In genomic region chr16:33246526-33246925, GRCm38 (mm10) we compare ENCODE assay signal across 27 mouse cellular contexts. TPM values are rescaled to one million over a fixed set of nuclear protein-coding genes. Genes with fewer than 3 reads are reported as not detected.
DNase-seq lines count a peak whose midpoint lies in the region; ATAC-seq and TF ChIP-seq lines count a peak whose summit lies in the region.
"Had no signal": no experiment of that assay in that cellular context is flagged by ENCODE, and none has a peak within 500 bp of the region (broad histone marks: within the 10 kb centered on the region; RNA-seq: fewer than 3 reads in every experiment).

No protein-coding gene starts in this region.

- no peak overlapping the region for H3K4me3 ChIP-seq in embryonic facial prominence, embryonic 13.5 days
- no peak overlapping the region for H3K4me3 ChIP-seq in embryonic facial prominence, embryonic 10.5 days
- no peak overlapping the region for H3K4me3 ChIP-seq in ES-Bruce4 (ENCODE audit: low read depth, low read length)
- H3K4me3 ChIP-seq in ES-E14 (ENCODE audit: insufficient read depth in 1 of 2, low read depth in 1 of 2, low read length in 2 of 2, poor library complexity in 1 of 2, severe bottlenecking in 1 of 2) = no peak overlapping the region
- no peak overlapping the region for H3K4me3 ChIP-seq in neural tube, embryonic 15.5 days (replicated peaks)
- H3K4me3 ChIP-seq: embryonic facial prominence, embryonic 12.5 days; embryonic facial prominence, embryonic 15.5 days; erythroblast, embryonic 14.5 days; forebrain, embryonic 10.5 days; forebrain, embryonic 12.5 days had no signal

- DNase-seq in embryonic facial prominence, embryonic 10.5 days (ENCODE audit: low spot score) = no peak
- no peak for DNase-seq in ES-E14 (ENCODE audit: low read depth, low spot score)
- DNase-seq in ZHBTc4 (ENCODE audit: low read depth, low spot score) = peak; percentile 50
- no peak for DNase-seq in adrenal gland, adult 2 months
- no peak for DNase-seq in kidney, postnatal 4 days
- DNase-seq: adrenal gland, postnatal 10 days; adrenal gland, postnatal 25 days; cerebellum, adult 11 months; cerebellum, adult 18-20 months; cerebellum, adult 8-10 months; cerebellum, adult 9-11 months; cerebellum, postnatal 14 days; cerebellum, postnatal 36 days; embryo, embryonic 11 days had no signal

- in situ Hi-C loops in ES-E14 (cut with MboI; ENCODE audit: low sequenced_read_pairs in 2 of 2, unreplicated experiment in 2 of 2) = no loop called here

- H3K9ac ChIP-seq in embryonic facial prominence, embryonic 13.5 days = no peak overlapping the region
- H3K9ac ChIP-seq in ES-Bruce4 (ENCODE audit: low read depth, poor library complexity, severe bottlenecking) (no peak overlapping the region), ES-E14 (ENCODE audit: insufficient read depth, low read depth, low read length, poor library complexity, severe bottlenecking) (0 out of 2 replicates have a peak overlapping the region, but pooled peaks have one; percentile 2)
- H3K9ac ChIP-seq in neural tube, embryonic 15.5 days (replicated peaks) = no peak overlapping the region
- H3K9ac ChIP-seq: embryonic facial prominence, embryonic 12.5 days; embryonic facial prominence, embryonic 15.5 days; forebrain, embryonic 12.5 days had no signal

- TF ChIP-seq POLR2A in ES-Bruce4 (IDR thresholded peaks at IDR 0.05; ENCODE audit: insufficient read depth, low read length) = no peak

- WGBS in embryonic facial prominence, embryonic 13.5 days = 82% methylated on average over 5 of the region's 5 CpGs
- WGBS in embryonic facial prominence, embryonic 10.5 days = 89% methylated on average over 5 of the region's 5 CpGs
- WGBS in neural tube, embryonic 15.5 days = 78% methylated on average over 5 of the region's 5 CpGs

- peak; percentile 58; the same call in 1 of the 2 replicates for TF ChIP-seq EP300 in ES-Bruce4 (IDR thresholded peaks at IDR 0.05; ENCODE audit: insufficient read depth, low read depth, low read length)

- peaks cover 35% of the 10 kb centered on the region for H3K36me3 ChIP-seq in embryonic facial prominence, embryonic 13.5 days
- peaks cover 40% of the 10 kb centered on the region for H3K36me3 ChIP-seq in embryonic facial prominence, embryonic 10.5 days (replicated peaks)
- H3K36me3 ChIP-seq in ES-Bruce4 (ENCODE audit: control insufficient read depth, insufficient read depth, low read length, poor library complexity, severe bottlenecking) = no peaks in the 10 kb centered on the region
- peaks cover 4% of the 10 kb centered on the region; the same call in 1 of the 2 replicates for H3K36me3 ChIP-seq in ES-E14 (ENCODE audit: control insufficient read depth, insufficient read depth, low read length, poor library complexity, severe bottlenecking)
- H3K36me3 ChIP-seq in neural tube, embryonic 15.5 days = peaks cover 24% of the 10 kb centered on the region

- H3K4me1 ChIP-seq in embryonic facial prominence, embryonic 13.5 days = peaks cover 3% of the 10 kb centered on the region; the same call in 1 of the 2 replicates
- peaks cover 4% of the 10 kb centered on the region; the same call in 1 of the 2 replicates for H3K4me1 ChIP-seq in embryonic facial prominence, embryonic 10.5 days
- H3K4me1 ChIP-seq in ES-Bruce4 (ENCODE audit: control insufficient read depth, insufficient read depth, low read length) = no peaks in the 10 kb centered on the region
- peaks cover 0 to 10% of the 10 kb centered on the region in 2 experiments; a peak in 1 of 4 replicates for H3K4me1 ChIP-seq in ES-E14 (ENCODE audit: control insufficient read depth in 2 of 2, insufficient read depth in 2 of 2, low read length in 2 of 2, poor library complexity in 1 of 2)
- H3K4me1 ChIP-seq in neural tube, embryonic 15.5 days = peaks cover 7% of the 10 kb centered on the region
- H3K4me1 ChIP-seq: embryonic facial prominence, embryonic 12.5 days had no signal

- no peak for TF ChIP-seq CTCF in ES-Bruce4 (IDR thresholded peaks at IDR 0.05; ENCODE audit: low read depth, low read length)

- no peak overlapping the region for H3K4me2 ChIP-seq in embryonic facial prominence, embryonic 13.5 days
- H3K4me2 ChIP-seq in neural tube, embryonic 15.5 days = no peak overlapping the region
- H3K4me2 ChIP-seq: embryonic facial prominence, embryonic 12.5 days; embryonic facial prominence, embryonic 15.5 days; forebrain, embryonic 12.5 days had no signal

- H3K9me3 ChIP-seq in embryonic facial prominence, embryonic 13.5 days = no peaks in the 10 kb centered on the region
- no peaks in the 10 kb centered on the region for H3K9me3 ChIP-seq in embryonic facial prominence, embryonic 10.5 days
- H3K9me3 ChIP-seq in ES-Bruce4 (replicated peaks; ENCODE audit: control insufficient read depth, insufficient read depth, low read length, poor library complexity, severe bottlenecking) (no peaks in the 10 kb centered on the region), ES-E14 (ENCODE audit: control insufficient read depth, insufficient read depth, low read depth, low read length) (no peaks in the 10 kb centered on the region)
- H3K9me3 ChIP-seq in neural tube, embryonic 15.5 days (replicated peaks) = no peaks in the 10 kb centered on the region
- H3K9me3 ChIP-seq: embryonic facial prominence, embryonic 12.5 days; embryonic facial prominence, embryonic 15.5 days; forebrain, embryonic 10.5 days; forebrain, embryonic 12.5 days; G1E had no signal

- no peaks in the 10 kb centered on the region for H3K27me3 ChIP-seq in embryonic facial prominence, embryonic 13.5 days
- no peaks in the 10 kb centered on the region for H3K27me3 ChIP-seq in embryonic facial prominence, embryonic 10.5 days (replicated peaks; ENCODE audit: low read depth, poor library complexity, severe bottlenecking)
- no peaks in the 10 kb centered on the region for H3K27me3 ChIP-seq in ES-Bruce4 (ENCODE audit: control insufficient read depth, insufficient read depth, low read length, poor library complexity, severe bottlenecking)
- H3K27me3 ChIP-seq in neural tube, embryonic 15.5 days (replicated peaks) = no peaks in the 10 kb centered on the region
- H3K27me3 ChIP-seq: embryonic facial prominence, embryonic 12.5 days; embryonic facial prominence, embryonic 15.5 days; forebrain, embryonic 12.5 days; Patski had no signal

- ATAC-seq in embryonic facial prominence, embryonic 13.5 days (ENCODE audit: insufficient number of reproducible peaks, insufficient read depth, low FRiP score, low TSS enrichment, low read depth) = no peak
- ATAC-seq in neural tube, embryonic 15.5 days (ENCODE audit: low FRiP score) = no peak
- ATAC-seq: activated CD4-positive, CD25-positive, alpha-beta regulatory T cell, adult 4 months; forebrain, embryonic 14.5 days; forebrain, embryonic 16.5 days; Patski had no signal

- H3K27ac ChIP-seq in embryonic facial prominence, embryonic 13.5 days = 0 out of 2 replicates have a peak overlapping the region, but pooled peaks have one; percentile 22
- no peak overlapping the region for H3K27ac ChIP-seq in embryonic facial prominence, embryonic 10.5 days (replicated peaks)
- H3K27ac ChIP-seq in ES-Bruce4 (ENCODE audit: insufficient read depth, low read length) (peak overlapping the region; percentile 78), ES-E14 (ENCODE audit: insufficient read depth, low read depth, low read length, poor library complexity, severe bottlenecking) (peak overlapping the region; percentile 69)
- no peak overlapping the region for H3K27ac ChIP-seq in neural tube, embryonic 15.5 days (replicated peaks)
- H3K27ac ChIP-seq: embryonic facial prominence, embryonic 12.5 days; embryonic facial prominence, embryonic 15.5 days; forebrain, embryonic 10.5 days; forebrain, embryonic 12.5 days had no signal

TF ChIP-seq in ES-E14, 5 proteins besides CTCF, POLR2A, EP300 and RAD21:
- TF ChIP-seq ZC3H11A (IDR thresholded peaks at IDR 0.05; ENCODE audit: borderline replicate concordance, low read depth, low read length) (no peak), MAFK (IDR thresholded peaks at IDR 0.05; ENCODE audit: insufficient read depth, low read depth, low read length) (no peak), HCFC1 (IDR thresholded peaks at IDR 0.05; ENCODE audit: borderline replicate concordance, insufficient read depth, low read length) (no peak), CHD2 (IDR thresholded peaks at IDR 0.05; ENCODE audit: low read depth, low read length) (no peak), ZNF384 (IDR thresholded peaks at IDR 0.05; ENCODE audit: low read depth, low read length) (no peak)

RNA-seq across cellular contexts. Expression of gene Snx4, which starts 4.7 kb away (rescaled TPM):
- polyA plus RNA-seq in embryonic facial prominence, embryonic 13.5 days (2015; fragmentation: Nextera tagmentation; extraction: Ambion mirVana) = 82.7 and 94.7 TPM in 2 replicates
- 64.9 and 66.8 TPM in 2 replicates for polyA plus RNA-seq in embryonic facial prominence, embryonic 10.5 days (2016; fragmentation: Nextera tagmentation; extraction: Ambion mirVana)
- 97.0 and 97.8 TPM in 2 replicates for polyA plus RNA-seq in ES-Bruce4 (2011; ENCODE audit: insufficient read depth, insufficient read length, low read depth, missing spikeins)
- 43.1 and 54.9 TPM in 2 replicates for total RNA-seq in ES-E14 (2012; rRNA removed)
- 80.6 and 84.2 TPM in 2 replicates for polyA plus RNA-seq in neural tube, embryonic 15.5 days (2015; fragmentation: Nextera tagmentation; extraction: Ambion mirVana)
- 10 to 100 TPM; 45.5 to 47.4 TPM for total RNA-seq in adrenal gland, adult 2 months (2021)
- polyA plus RNA-seq in adrenal gland, adult 2 months (2012; rRNA removed) = 2.6 and 6.9 TPM in 2 replicates

Comparison
In these comparisons a context has a peak if more than half of its experiments do, and no peak if none do; other contexts are left out.
1. H3K27ac ChIP-seq: peak in embryonic facial prominence, embryonic 13.5 days (single experiment), ES-Bruce4 (single experiment) and ES-E14 (single experiment); none in embryonic facial prominence, embryonic 10.5 days (single experiment) and neural tube, embryonic 15.5 days (single experiment).